Mouse (Mus musculus) liver, embryonic 12.5 days (tissue): ENCODE data around the gene Lzic. TPM values are rescaled to one million over a fixed set of nuclear protein-coding genes. Genes with fewer than 3 reads are reported as not detected.

Experiments
- ATAC-seq: fragments of 200-750 bp; cut with Nextera tagmentation; 2 replicates; pipeline ENCODE4 v1.8.0; 2017; ENCODE audit warnings: moderate number of reproducible peaks, mild to moderate bottlenecking, moderate library complexity
- H3K27ac ChIP-seq: fragments of 300-500 bp; sonication (generic); 2 replicates; pipeline ENCODE4 v1.5.1; 2016; ENCODE audit warnings: mild to moderate bottlenecking
- H3K27me3 ChIP-seq: fragments of 300-500 bp; sonication (generic); replicated peaks from 2 replicates; pipeline ENCODE4 v1.6.1; 2016; ENCODE audit warnings: mild to moderate bottlenecking, moderate library complexity
- H3K36me3 ChIP-seq: fragments of 300-500 bp; sonication (generic); 2 replicates; pipeline ENCODE4 v1.6.1; 2016; ENCODE audit warnings: mild to moderate bottlenecking, moderate library complexity
- H3K4me1 ChIP-seq: fragments of 300-500 bp; sonication (generic); 2 replicates; pipeline ENCODE4 v1.6.1; 2016
- H3K4me2 ChIP-seq: fragments of 300-500 bp; sonication (generic); 2 replicates; pipeline ENCODE4 v1.6.1; 2016; ENCODE audit warnings: mild to moderate bottlenecking, moderate library complexity
- H3K4me3 ChIP-seq: fragments of 300-500 bp; sonication (generic); 2 replicates; pipeline ENCODE4 v1.5.1; 2016; ENCODE audit warnings: mild to moderate bottlenecking, moderate library complexity
- H3K9ac ChIP-seq: fragments of 300-500 bp; sonication (generic); 2 replicates; pipeline ENCODE4 v1.6.1; 2016; ENCODE audit warnings: mild to moderate bottlenecking, moderate library complexity
- H3K9me3 ChIP-seq: fragments of 300-500 bp; sonication (generic); replicated peaks from 2 replicates; pipeline ENCODE4 v1.6.1; 2016; ENCODE audit warnings: mild to moderate bottlenecking, moderate library complexity
- WGBS: fragments of 180-500 bp; shearing (Covaris S2); methylation state at CpG from one replicate; pipeline ENCODE4 v1.1.7; 2016; ENCODE audit not compliant: insufficient replicate concordance; 5-methylcytosine and 5-hydroxymethylcytosine counted together
- polyA plus RNA-seq: library from polyadenylated mRNA; unstranded; fragments of >200 nt; fragmentation: Nextera tagmentation; extraction: Ambion mirVana; gene quantifications from 2 replicates; pipeline ENCODE4 v1.2.1, GENCODE M21; 2016

Lzic gene
- polyA plus RNA-seq, 1 experiment from 2014 or later, result 23.8 TPM

DNA sequence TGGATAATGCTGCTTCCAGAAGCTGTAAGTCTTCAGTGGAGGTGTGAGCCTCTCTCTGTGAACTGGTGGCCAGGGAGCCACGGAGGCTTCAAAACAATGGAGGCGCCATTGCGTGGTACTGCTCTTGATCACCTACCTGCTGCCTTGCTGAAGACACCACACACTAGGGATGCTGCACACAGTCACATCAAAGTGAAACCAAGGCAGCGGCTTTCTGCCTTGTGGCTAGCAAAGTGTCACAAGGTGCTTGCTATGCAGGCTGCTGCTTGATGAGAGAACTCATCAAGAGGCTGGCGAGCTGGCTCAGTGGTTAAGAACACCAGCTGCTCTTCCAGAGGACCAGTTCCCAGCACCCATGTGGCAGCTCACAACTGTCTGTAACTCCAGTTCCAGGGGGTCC, 30.7 kb downstream of the Lzic start:
- Histone ChIP-seq H3K9me3 (no peaks in the 10 kb centered on the region), H3K9ac (no peak overlapping the region), H3K36me3 (no peaks in the 10 kb centered on the region), H3K4me3 (no peak overlapping the region), H3K4me2 (no peak overlapping the region), H3K27me3 (peaks cover 10% of the 10 kb centered on the region; the same call in 1 of the 2 replicates), H3K4me1 (peaks cover 26% of the 10 kb centered on the region), H3K27ac (no peak overlapping the region)
- ATAC-seq, result no peak
- WGBS, result 84% methylated on average over 5 of the region's 5 CpGs

DNA sequence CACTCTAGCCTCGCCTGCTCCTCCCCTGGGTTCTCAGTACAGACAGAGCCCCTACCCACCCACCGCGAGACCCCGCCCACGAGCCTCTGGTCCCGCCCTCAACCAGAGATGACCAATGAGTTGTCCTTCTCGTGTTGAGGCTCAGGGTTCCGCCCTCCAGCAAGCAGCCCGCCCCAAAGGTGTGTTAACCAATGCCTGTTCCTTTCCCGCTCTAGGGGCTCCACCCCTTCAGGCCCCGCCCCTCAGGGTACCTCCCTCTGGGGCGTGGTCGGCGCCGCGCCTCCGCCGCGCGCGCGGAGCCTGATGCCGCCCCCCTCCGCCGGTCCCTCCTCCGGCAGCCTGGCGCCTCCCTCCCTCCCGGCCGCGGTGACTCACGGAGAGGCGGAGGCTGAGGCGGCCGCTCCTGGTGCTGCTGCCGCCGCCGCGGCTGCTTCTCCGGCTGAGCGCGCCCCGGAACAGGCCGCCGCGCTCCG, 32.9 kb downstream of the Lzic start, which contains the start of gene Ctnnbip1:
Gene Ctnnbip1, plus strand, starts transcription at position 369 of the 473 bp plus-strand sequence.
- Histone ChIP-seq H3K27me3 (peaks cover 10% of the 10 kb centered on the region; the same call in 1 of the 2 replicates), H3K4me3 (peak within 1 kb of the TSS; percentile 69), H3K9ac (peak within 1 kb of the TSS; percentile 80), H3K4me2 (peak within 1 kb of the TSS; percentile 97), H3K4me1 (peaks cover 23% of the 10 kb centered on the region), H3K36me3 (no peaks in the 10 kb centered on the region), H3K9me3 (no peaks in the 10 kb centered on the region), H3K27ac (peak within 1 kb of the TSS; percentile 39; the same call in 1 of the 2 replicates)
- under 1% methylated on average over 45 of the region's 46 CpGs for WGBS
- peak; percentile 97 for ATAC-seq

DNA sequence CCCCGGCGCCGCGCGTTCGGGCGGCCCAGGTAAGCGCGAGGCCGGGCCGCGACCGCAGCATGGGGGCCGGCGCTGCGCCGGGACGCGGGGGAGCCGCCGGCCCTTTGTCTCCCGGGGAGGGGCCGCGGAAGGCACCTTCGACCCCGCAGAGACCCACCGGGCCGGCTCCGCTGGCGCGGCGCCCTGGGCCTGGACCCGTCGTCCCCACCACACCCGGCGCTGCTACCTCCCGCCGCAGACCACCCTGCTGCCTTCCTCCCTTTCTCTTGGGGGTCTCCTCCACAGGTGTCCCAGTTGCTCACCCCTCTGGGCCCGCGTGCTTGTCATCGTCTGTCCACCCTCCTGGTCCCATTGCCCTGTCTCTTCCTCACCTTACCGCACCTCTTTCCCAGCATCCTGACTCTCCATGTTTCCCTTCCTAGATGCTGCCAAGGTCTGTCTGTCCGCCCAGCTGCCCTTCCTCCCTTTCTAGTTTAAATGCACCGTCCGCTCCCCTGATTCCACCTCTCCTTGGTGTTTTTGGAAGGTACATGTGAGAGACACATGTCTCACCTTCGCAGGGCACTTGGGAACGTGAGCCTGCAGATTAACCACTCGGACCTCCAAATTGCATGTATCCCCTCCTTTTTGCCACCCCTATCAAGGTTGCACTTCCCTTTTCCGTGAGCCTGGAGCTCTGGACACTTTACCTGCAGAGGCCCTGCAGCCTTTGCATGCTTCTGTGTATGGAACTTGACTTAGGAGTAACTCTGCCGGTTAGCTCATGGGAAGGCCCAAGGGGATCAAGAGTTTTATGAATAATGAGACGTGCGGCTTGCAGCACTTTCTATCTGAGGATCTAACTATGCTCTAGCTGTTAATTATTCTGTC, 33.6 kb downstream of the Lzic start:
- ATAC-seq, result no peak; the same call in 1 of the 2 replicates
- Histone ChIP-seq H3K9me3 (no peaks in the 10 kb centered on the region), H3K36me3 (no peaks in the 10 kb centered on the region), H3K27me3 (peaks cover 10% of the 10 kb centered on the region; the same call in 1 of the 2 replicates), H3K27ac (peak overlapping the region; percentile 39; the same call in 1 of the 2 replicates), H3K4me3 (peak overlapping the region; percentile 69), H3K9ac (peak overlapping the region; percentile 80), H3K4me1 (peaks cover 23% of the 10 kb centered on the region), H3K4me2 (peak overlapping the region; percentile 97)
- 5% methylated on average over 51 of the region's 52 CpGs for WGBS

DNA sequence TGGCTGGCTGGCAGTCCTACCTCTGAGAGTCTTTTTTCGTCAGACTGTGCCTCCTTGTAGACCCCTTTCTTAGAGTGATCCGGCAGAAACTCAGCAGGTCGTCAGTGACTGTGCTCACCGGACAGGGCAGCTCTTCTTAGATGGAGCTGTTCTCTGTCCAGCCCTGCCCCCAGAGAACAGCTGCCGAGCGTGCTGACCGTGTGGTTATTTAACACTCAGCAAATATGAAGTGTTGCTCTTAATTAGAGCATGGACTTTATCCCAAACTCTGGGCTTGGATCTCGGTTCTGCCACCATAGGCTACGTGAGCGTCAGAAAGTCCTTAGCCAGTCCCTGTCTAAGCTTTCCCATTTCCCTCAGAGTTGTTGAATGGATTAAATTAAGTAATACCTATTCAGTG, 36.2 kb downstream of the Lzic start:
- Histone ChIP-seq H3K36me3 (no peaks in the 10 kb centered on the region), H3K9me3 (no peaks in the 10 kb centered on the region), H3K27me3 (peaks cover 10% of the 10 kb centered on the region; the same call in 1 of the 2 replicates), H3K9ac (no peak overlapping the region), H3K4me1 (peaks cover 30% of the 10 kb centered on the region), H3K27ac (no peak overlapping the region), H3K4me3 (no peak overlapping the region), H3K4me2 (no peak overlapping the region)
- 68% methylated on average over 10 of the region's 10 CpGs for WGBS
- no peak for ATAC-seq

DNA sequence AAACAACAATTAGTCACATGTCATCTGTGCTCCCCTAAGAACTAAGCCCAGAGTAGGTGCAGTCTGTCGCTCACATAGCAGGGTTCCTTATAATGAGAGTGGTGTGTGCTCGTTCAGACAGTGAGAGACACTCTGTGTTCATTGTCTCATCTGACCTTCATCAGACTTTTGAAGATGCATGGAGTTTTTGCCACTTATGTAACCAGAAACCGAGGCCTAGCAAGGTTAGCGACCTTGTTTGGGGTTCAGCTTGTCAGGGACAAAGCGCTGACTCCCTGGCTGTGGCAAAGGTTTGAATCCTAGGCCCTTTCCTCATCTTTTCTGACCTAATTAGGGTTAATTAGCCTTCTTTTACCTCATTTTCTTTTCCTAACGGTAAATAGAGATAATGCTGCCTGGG, 38.9 kb downstream of the Lzic start:
- no peak for ATAC-seq
- H3K27ac ChIP-seq, result no peak overlapping the region
- H3K9ac ChIP-seq, result no peak overlapping the region
- no peaks in the 10 kb centered on the region for H3K9me3 ChIP-seq
- peaks cover 7% of the 10 kb centered on the region; the same call in 1 of the 2 replicates for H3K27me3 ChIP-seq
- 76% methylated on average over 6 of the region's 6 CpGs for WGBS
- H3K4me3 ChIP-seq, result no peak overlapping the region
- peaks cover 11% of the 10 kb centered on the region for H3K4me1 ChIP-seq
- no peak overlapping the region for H3K4me2 ChIP-seq
- H3K36me3 ChIP-seq, result no peaks in the 10 kb centered on the region

DNA sequence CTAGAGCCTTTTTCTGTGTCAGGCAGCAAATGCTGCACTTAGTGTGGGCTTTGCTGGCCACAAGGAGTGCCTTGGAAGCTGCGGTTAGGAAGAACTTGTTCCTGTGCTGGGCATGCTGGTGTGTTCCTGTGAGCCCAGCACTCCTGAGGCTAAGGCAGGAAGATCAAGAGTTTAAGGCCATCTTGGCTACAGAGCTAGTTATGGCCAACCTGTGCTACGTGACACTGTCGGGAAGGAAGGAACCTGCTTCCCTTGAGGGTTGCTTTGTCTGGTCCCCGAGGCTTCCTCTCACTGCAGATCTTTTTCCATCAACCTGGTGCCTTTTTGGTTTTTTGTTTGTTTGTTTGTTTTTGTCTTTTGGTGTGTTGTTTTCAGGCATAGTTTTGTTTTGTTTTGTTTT, 40.1 kb downstream of the Lzic start:
- H3K4me3 ChIP-seq, result no peak overlapping the region
- no peak overlapping the region for H3K4me2 ChIP-seq
- no peak for ATAC-seq
- no peak overlapping the region for H3K9ac ChIP-seq
- H3K27ac ChIP-seq, result no peak overlapping the region
- no peaks in the 10 kb centered on the region for H3K9me3 ChIP-seq
- 61% methylated on average over 4 of the region's 4 CpGs for WGBS
- H3K4me1 ChIP-seq, result 0 out of 2 replicates have a peak, but pooled peaks cover 11% of the 10 kb centered on the region
- no peaks in the 10 kb centered on the region; the same call in 1 of the 2 replicates for H3K27me3 ChIP-seq
- H3K36me3 ChIP-seq, result no peaks in the 10 kb centered on the region

DNA sequence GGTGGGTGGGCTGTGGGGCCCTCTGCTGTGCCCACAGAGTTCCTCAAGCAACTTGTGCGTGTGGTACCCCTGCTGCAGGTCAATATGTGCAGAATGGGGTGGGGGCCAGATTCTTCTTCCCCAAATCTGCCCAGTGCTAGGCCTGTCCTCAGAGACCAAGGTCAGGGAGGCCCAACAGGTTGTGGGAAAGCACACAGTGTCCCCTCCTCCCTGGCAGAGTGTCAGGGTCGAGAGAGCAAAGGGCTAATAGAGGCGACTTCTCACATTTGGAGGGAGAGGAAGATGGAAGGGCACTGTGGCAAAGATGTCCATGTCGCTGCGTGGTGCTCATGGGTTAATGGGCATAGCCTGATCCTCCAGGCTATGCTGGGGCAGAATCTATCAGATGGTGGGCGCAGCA, 40.8 kb downstream of the Lzic start:
- WGBS, result 64% methylated on average over 6 of the region's 6 CpGs
- no peak overlapping the region for H3K27ac ChIP-seq
- H3K9me3 ChIP-seq, result no peaks in the 10 kb centered on the region
- no peak for ATAC-seq
- no peak overlapping the region for H3K9ac ChIP-seq
- no peaks in the 10 kb centered on the region for H3K36me3 ChIP-seq
- H3K4me3 ChIP-seq, result no peak overlapping the region
- H3K27me3 ChIP-seq, result no peaks in the 10 kb centered on the region; the same call in 1 of the 2 replicates
- H3K4me2 ChIP-seq, result no peak overlapping the region
- 0 out of 2 replicates have a peak, but pooled peaks cover 11% of the 10 kb centered on the region for H3K4me1 ChIP-seq

DNA sequence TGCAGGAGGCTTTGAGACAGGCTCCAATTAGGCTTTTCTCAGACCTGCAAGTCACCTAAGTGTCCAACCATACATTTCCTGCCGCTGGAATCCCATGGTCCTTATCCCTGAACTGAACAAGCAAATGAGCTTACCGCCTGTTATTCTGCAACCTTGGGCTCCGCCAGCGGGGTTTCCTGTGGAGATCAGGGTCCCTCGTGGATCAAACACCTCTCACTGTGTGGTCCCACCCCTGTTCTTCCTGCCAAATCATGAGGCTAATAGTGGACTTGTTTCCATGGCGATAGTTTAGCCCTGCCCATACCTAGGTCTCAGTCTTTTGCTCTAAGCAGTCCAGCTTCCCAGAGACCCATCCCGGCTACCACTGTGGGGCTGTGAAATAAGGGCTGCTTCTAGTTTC, 41.3 kb downstream of the Lzic start:
- 58% methylated on average over 7 of the region's 7 CpGs for WGBS

DNA sequence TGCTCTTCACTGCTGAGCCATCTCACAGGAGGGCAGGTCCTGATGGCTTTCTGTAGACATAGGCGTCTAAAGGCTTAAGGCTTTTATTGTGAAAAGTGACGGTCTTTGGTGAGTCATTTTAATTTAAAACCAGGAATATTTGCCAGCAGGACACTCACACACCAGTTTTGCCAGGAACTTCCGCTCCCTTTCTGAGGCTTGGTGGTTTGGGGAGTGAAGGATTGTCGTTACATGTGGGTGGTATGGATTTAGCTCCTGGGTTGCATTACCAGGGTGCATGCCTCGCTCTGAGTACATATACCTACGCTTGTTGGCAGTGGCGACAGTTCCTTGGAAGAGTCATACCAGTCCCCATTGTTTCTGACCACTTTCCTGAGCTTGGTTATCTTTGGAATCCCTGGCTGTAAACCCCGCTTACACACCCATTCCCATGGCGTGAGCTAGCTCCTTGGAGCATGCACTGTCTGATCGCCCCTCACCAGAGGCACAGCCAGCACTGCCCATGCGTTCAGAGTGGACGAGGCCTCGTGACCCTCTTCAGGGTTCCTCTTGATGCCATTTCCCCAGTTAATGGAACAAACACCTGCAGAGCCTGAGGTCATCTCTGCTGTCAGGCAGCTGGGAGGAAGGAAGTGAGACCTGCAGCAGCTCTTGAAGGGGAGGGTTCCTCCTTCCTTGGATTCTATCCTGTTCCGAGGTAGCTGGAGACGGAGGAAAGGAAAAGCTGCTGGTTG, 42.8 kb downstream of the Lzic start:
- H3K9me3 ChIP-seq, result no peaks in the 10 kb centered on the region
- no peak overlapping the region for H3K27ac ChIP-seq
- H3K4me2 ChIP-seq, result no peak overlapping the region
- no peak for ATAC-seq
- no peak overlapping the region for H3K9ac ChIP-seq
- H3K27me3 ChIP-seq, result no peaks in the 10 kb centered on the region
- no peaks in the 10 kb centered on the region for H3K36me3 ChIP-seq
- 69% methylated on average over 15 of the region's 15 CpGs for WGBS
- H3K4me3 ChIP-seq, result no peak overlapping the region
- 0 out of 2 replicates have a peak, but pooled peaks cover 11% of the 10 kb centered on the region for H3K4me1 ChIP-seq

More for the DNA sequence above, 41.3 kb downstream of the Lzic start:
- no peak overlapping the region for H3K4me3 ChIP-seq
- ATAC-seq, result no peak
- H3K4me2 ChIP-seq, result no peak overlapping the region
- H3K36me3 ChIP-seq, result no peaks in the 10 kb centered on the region
- no peak overlapping the region for H3K9ac ChIP-seq
- no peaks in the 10 kb centered on the region for H3K27me3 ChIP-seq
- no peak overlapping the region for H3K27ac ChIP-seq
- H3K9me3 ChIP-seq, result no peaks in the 10 kb centered on the region
- 0 out of 2 replicates have a peak, but pooled peaks cover 11% of the 10 kb centered on the region for H3K4me1 ChIP-seq

DNA sequence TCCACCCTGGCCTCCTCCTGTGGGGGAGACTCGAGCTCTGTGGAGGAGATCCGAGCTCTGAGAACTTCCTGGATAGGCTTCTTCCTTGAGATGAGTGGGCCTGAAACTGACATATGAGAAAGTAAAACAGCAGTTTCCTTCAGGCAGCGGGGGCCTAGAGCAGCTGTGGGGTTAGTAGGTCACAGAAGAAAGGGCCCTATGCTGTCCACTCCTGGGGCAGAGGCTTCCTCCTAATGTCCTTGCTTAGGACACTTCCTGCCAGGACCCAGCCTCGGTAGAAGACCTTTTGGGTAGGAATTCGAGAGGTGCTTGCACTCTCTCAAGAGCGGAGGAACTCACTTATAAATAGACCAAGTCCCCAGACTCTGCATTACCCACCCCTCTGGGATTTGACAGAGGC, 44.7 kb downstream of the Lzic start:
- no peak overlapping the region for H3K27ac ChIP-seq
- no peaks in the 10 kb centered on the region for H3K27me3 ChIP-seq
- ATAC-seq, result no peak
- H3K4me3 ChIP-seq, result no peak overlapping the region
- H3K4me1 ChIP-seq, result 0 out of 2 replicates have a peak, but pooled peaks cover 11% of the 10 kb centered on the region
- 53% methylated on average over 6 of the region's 6 CpGs for WGBS
- no peak overlapping the region for H3K9ac ChIP-seq
- no peak overlapping the region for H3K4me2 ChIP-seq
- H3K9me3 ChIP-seq, result no peaks in the 10 kb centered on the region
- H3K36me3 ChIP-seq, result no peaks in the 10 kb centered on the region

DNA sequence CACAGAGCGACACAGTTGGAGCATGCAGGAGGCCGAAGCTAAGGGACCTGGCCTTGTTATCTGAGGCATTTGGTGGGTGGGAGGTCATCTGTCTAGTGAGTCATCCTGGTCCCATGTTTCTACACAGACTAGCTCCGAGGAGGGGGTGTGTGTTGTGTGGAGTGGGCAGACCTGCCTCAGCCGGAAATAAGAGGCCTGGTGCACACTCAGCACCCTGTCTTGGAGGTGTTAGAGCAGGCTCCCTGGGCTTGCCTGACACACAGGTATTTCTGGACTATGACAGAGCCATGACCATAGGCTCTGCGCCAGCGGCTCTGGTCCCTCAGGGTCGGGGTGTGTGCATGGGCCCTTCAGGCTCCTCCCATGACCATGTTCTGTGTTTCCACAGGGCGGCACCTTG, 54.4 kb downstream of the Lzic start:
- no peaks in the 10 kb centered on the region for H3K9me3 ChIP-seq
- no peaks in the 10 kb centered on the region; the same call in 1 of the 2 replicates for H3K27me3 ChIP-seq
- 0 out of 2 replicates have a peak, but pooled peaks cover 6% of the 10 kb centered on the region for H3K4me1 ChIP-seq
- ATAC-seq, result no peak
- no peak overlapping the region for H3K4me2 ChIP-seq
- no peak overlapping the region for H3K27ac ChIP-seq
- no peak overlapping the region for H3K9ac ChIP-seq
- no peak overlapping the region for H3K4me3 ChIP-seq
- H3K36me3 ChIP-seq, result no peaks in the 10 kb centered on the region
- 62% methylated on average over 8 of the region's 8 CpGs for WGBS
